Mouse (Mus musculus): Measurements from ENCODE around the gene Ces2b. TPM values are rescaled to one million over a fixed set of nuclear protein-coding genes. Genes with fewer than 3 reads are reported as not detected.

The Ces2b gene
- 0.17 TPM in 1 of 2 replicates, not detected in the other for polyA plus RNA-seq (2015; fragmentation: Nextera tagmentation; extraction: Ambion mirVana)

GRCm38 (mm10) chr8:104831440-104831839, at the start of gene Ces2b:
TSS of gene Ces2b (plus strand) at chr8:104831572.

GRCm38 (mm10) chr8:104846831-104847230, 15.5 kb downstream of the Ces2b start, which contains the start of gene Ces2c:
TSS of gene Ces2c (plus strand) at chr8:104847068.

Other genes with a start within 250 kb of the Ces2b start
- gene Pdp2, start 240.1 kb upstream of the Ces2b start, polyA plus RNA-seq (2015; fragmentation: Nextera tagmentation; extraction: Ambion mirVana) = 5.3 and 5.4 TPM in 2 replicates
- 8.1 and 8.4 TPM in 2 replicates for gene Cdh16, start 207.2 kb upstream of the Ces2b start, polyA plus RNA-seq (2015; fragmentation: Nextera tagmentation; extraction: Ambion mirVana)
- 91.8 and 103 TPM in 2 replicates for gene Rrad, start 200.2 kb upstream of the Ces2b start, polyA plus RNA-seq (2015; fragmentation: Nextera tagmentation; extraction: Ambion mirVana)
- gene Ciao2b, start 189.6 kb upstream of the Ces2b start, polyA plus RNA-seq (2015; fragmentation: Nextera tagmentation; extraction: Ambion mirVana) = 119 and 126 TPM in 2 replicates
- 0.08 TPM in 1 of 2 replicates, not detected in the other for gene Ces2a, start 97.6 kb upstream of the Ces2b start, polyA plus RNA-seq (2015; fragmentation: Nextera tagmentation; extraction: Ambion mirVana)
- 0.23 TPM in 1 of 2 replicates, not detected in the other for gene Ces2c, start 15.5 kb downstream of the Ces2b start, polyA plus RNA-seq (2015; fragmentation: Nextera tagmentation; extraction: Ambion mirVana)
- 0.09 TPM in 1 of 2 replicates, not detected in the other for gene Ces2e, start 94.7 kb downstream of the Ces2b start, polyA plus RNA-seq (2015; fragmentation: Nextera tagmentation; extraction: Ambion mirVana)
- 0.63 TPM in 1 of 2 replicates, not detected in the other for gene Ces2f, start 115.8 kb downstream of the Ces2b start, polyA plus RNA-seq (2015; fragmentation: Nextera tagmentation; extraction: Ambion mirVana)
- gene Ces2g, start 130.1 kb downstream of the Ces2b start, polyA plus RNA-seq (2015; fragmentation: Nextera tagmentation; extraction: Ambion mirVana) = 0.18 and 2.5 TPM in 2 replicates
- not detected in 2 replicates for gene Ces2h, start 169.3 kb downstream of the Ces2b start, polyA plus RNA-seq (2015; fragmentation: Nextera tagmentation; extraction: Ambion mirVana)
- not detected in 2 replicates for gene Ces3a, start 217.0 kb downstream of the Ces2b start, polyA plus RNA-seq (2015; fragmentation: Nextera tagmentation; extraction: Ambion mirVana)